Comparison of ENCODE assay signal across 21 mouse cellular contexts in the genomic region with DNA sequence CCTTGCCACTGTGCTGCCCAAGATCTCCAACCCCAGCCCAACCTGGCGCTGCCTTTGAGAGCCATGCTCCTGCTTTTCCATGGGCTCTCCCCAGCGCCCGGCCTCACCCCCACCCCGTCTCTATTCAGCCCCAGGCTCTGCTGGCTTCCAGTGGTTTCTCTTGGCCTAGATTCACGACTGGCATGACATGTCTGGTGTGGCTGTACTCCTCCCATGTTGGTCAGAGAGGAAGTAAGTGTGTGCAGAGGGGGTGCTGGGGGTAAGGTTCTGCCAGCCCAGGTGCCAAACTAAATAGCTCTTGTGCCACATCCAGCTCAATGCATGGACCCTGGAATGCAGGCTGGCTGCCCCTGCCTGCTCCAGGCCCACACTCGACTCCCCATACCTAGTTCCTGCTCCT. TPM values are rescaled to one million over a fixed set of nuclear protein-coding genes. Genes with fewer than 3 reads are reported as not detected.
A peak's percentile ranks its signal among the peaks of the same experiment; 100 is the strongest.
DNase-seq lines count a peak whose midpoint lies in the region; ATAC-seq lines count a peak whose summit lies in the region.
"Had no signal": no experiment of that assay in that cellular context is flagged by ENCODE, and none has a peak within 500 bp of the region (broad histone marks: within the 10 kb centered on the region; RNA-seq: fewer than 3 reads in every experiment).

No protein-coding gene starts in this region.

- DNase-seq in limb, embryonic 10.5 days (ENCODE audit: low spot score): no peak
- DNase-seq in retina, postnatal 1 day: peak; percentile 20
- no peak for DNase-seq in retina, embryonic 14.5 days (ENCODE audit: low spot score)
- no peak for DNase-seq in hindbrain, embryonic 11.5 days (ENCODE audit: low spot score)
- DNase-seq in testis, postnatal 10 days (ENCODE audit: low spot score): no peak
- DNase-seq: adrenal gland, adult 2 months; adrenal gland, postnatal 10 days; adrenal gland, postnatal 25 days; cerebellum, adult 11 months; cerebellum, adult 18-20 months; cerebellum, adult 8-10 months; cerebellum, adult 9-11 months; cerebellum, postnatal 14 days; cerebellum, postnatal 36 days had no signal

- WGBS in limb, embryonic 15.5 days: 72% methylated on average over 6 of the region's 6 CpGs
- 88% methylated on average over 6 of the region's 6 CpGs for WGBS in limb, embryonic 10.5 days
- 83% methylated on average over 6 of the region's 6 CpGs for WGBS in hindbrain, embryonic 11.5 days

- H3K27ac ChIP-seq in limb, embryonic 15.5 days: no peak overlapping the region
- no peak overlapping the region for H3K27ac ChIP-seq in limb, embryonic 10.5 days
- no peak overlapping the region for H3K27ac ChIP-seq in hindbrain, embryonic 11.5 days (ENCODE audit: low read depth, low read length)
- H3K27ac ChIP-seq: embryonic facial prominence, embryonic 10.5 days; embryonic facial prominence, embryonic 12.5 days; forebrain, embryonic 13.5 days had no signal

- H3K4me2 ChIP-seq in limb, embryonic 15.5 days: no peak overlapping the region
- H3K4me2 ChIP-seq in hindbrain, embryonic 11.5 days (replicated peaks; ENCODE audit: low read depth, low read length): no peak overlapping the region
- H3K4me2 ChIP-seq: embryonic facial prominence, embryonic 12.5 days; forebrain, embryonic 13.5 days had no signal

- H3K4me3 ChIP-seq in limb, embryonic 15.5 days: no peak overlapping the region
- H3K4me3 ChIP-seq in limb, embryonic 10.5 days: no peak overlapping the region
- H3K4me3 ChIP-seq in hindbrain, embryonic 11.5 days (ENCODE audit: low read depth, low read length): no peak overlapping the region
- H3K4me3 ChIP-seq: embryonic facial prominence, embryonic 10.5 days; embryonic facial prominence, embryonic 12.5 days; forebrain, embryonic 13.5 days had no signal

- H3K27me3 ChIP-seq in limb, embryonic 15.5 days: no peaks in the 10 kb centered on the region
- H3K27me3 ChIP-seq in limb, embryonic 10.5 days (ENCODE audit: low read depth, poor library complexity, severe bottlenecking): no peaks in the 10 kb centered on the region
- no peaks in the 10 kb centered on the region for H3K27me3 ChIP-seq in hindbrain, embryonic 11.5 days (ENCODE audit: control insufficient read depth, insufficient read depth, low read length)
- H3K27me3 ChIP-seq: embryonic facial prominence, embryonic 12.5 days; forebrain, embryonic 13.5 days had no signal

- H3K4me1 ChIP-seq in limb, embryonic 15.5 days: 0 out of 2 replicates have a peak, but pooled peaks cover 6% of the 10 kb centered on the region
- peaks cover 17% of the 10 kb centered on the region for H3K4me1 ChIP-seq in limb, embryonic 10.5 days
- H3K4me1 ChIP-seq in hindbrain, embryonic 11.5 days (replicated peaks; ENCODE audit: control insufficient read depth, insufficient read depth, low read length): no peaks in the 10 kb centered on the region
- H3K4me1 ChIP-seq: forebrain, embryonic 13.5 days had no signal

- ATAC-seq in limb, embryonic 15.5 days (ENCODE audit: insufficient number of reproducible peaks, low FRiP score, low TSS enrichment, low read depth): peak; percentile 73
- ATAC-seq in granulocyte monocyte progenitor cell, adult 5-6 weeks (replicated peaks; ENCODE audit: poor library complexity, severe bottlenecking): peak; percentile 37
- ATAC-seq in megakaryocyte progenitor cell, adult 5-6 weeks (replicated peaks; ENCODE audit: poor library complexity): peak; percentile 42; the same call in 1 of the 2 replicates
- ATAC-seq in hindbrain, embryonic 11.5 days (ENCODE audit: low FRiP score): no peak
- ATAC-seq: forebrain, embryonic 13.5 days; forebrain, embryonic 16.5 days had no signal

- no peaks in the 10 kb centered on the region for H3K9me3 ChIP-seq in limb, embryonic 15.5 days
- H3K9me3 ChIP-seq in limb, embryonic 10.5 days (replicated peaks): no peaks in the 10 kb centered on the region
- no peaks in the 10 kb centered on the region for H3K9me3 ChIP-seq in hindbrain, embryonic 11.5 days (ENCODE audit: control insufficient read depth, low read length)
- H3K9me3 ChIP-seq: embryonic facial prominence, embryonic 10.5 days; forebrain, embryonic 13.5 days had no signal

- H3K36me3 ChIP-seq in limb, embryonic 15.5 days: peaks cover under 1% of the 10 kb centered on the region; the same call in 1 of the 2 replicates
- H3K36me3 ChIP-seq in limb, embryonic 10.5 days: no peaks in the 10 kb centered on the region
- H3K36me3 ChIP-seq in hindbrain, embryonic 11.5 days (ENCODE audit: control insufficient read depth, insufficient read depth, low read length): no peaks in the 10 kb centered on the region
- H3K36me3 ChIP-seq: embryonic facial prominence, embryonic 10.5 days; embryonic facial prominence, embryonic 12.5 days had no signal

- H3K9ac ChIP-seq in limb, embryonic 15.5 days: no peak overlapping the region
- H3K9ac ChIP-seq in hindbrain, embryonic 11.5 days (ENCODE audit: low read depth, low read length): no peak overlapping the region
- H3K9ac ChIP-seq: embryonic facial prominence, embryonic 12.5 days; forebrain, embryonic 13.5 days had no signal

RNA-seq across cellular contexts. Expression of gene Lgr6, which starts 44.9 kb away (rescaled TPM):
- 7.8 and 9.3 TPM in 2 replicates for polyA plus RNA-seq in limb, embryonic 15.5 days (2015; fragmentation: Nextera tagmentation; extraction: Ambion mirVana)
- polyA plus RNA-seq in limb, embryonic 10.5 days (2016; fragmentation: Nextera tagmentation; extraction: Ambion mirVana): 0.56 and 0.75 TPM in 2 replicates
- not detected in 2 replicates for total RNA-seq in granulocyte monocyte progenitor cell, adult 5-6 weeks (2014; fragmentation: Nextera tagmentation)
- 0.04 TPM in 1 of 2 replicates, not detected in the other for total RNA-seq in granulocyte monocyte progenitor cell, adult 5-6 weeks (2017)
- 0.05 TPM in 1 of 2 replicates, not detected in the other for total RNA-seq in megakaryocyte progenitor cell, adult 5-6 weeks (2015)
- 0.08 TPM in 1 of 2 replicates, not detected in the other for total RNA-seq in megakaryocyte progenitor cell, adult 5-6 weeks (2017)
- 0.19 and 0.53 TPM in 2 replicates for polyA plus RNA-seq in hindbrain, embryonic 11.5 days (2014; fragmentation: Nextera tagmentation; extraction: Ambion mirVana)
